Mouse (Mus musculus) common myeloid progenitor, adult 5-6 weeks (primary cell): ENCODE results near the gene Trmt61a. TPM values are rescaled to one million over a fixed set of nuclear protein-coding genes. Genes with fewer than 3 reads are reported as not detected.

Source experiments
- ATAC-seq: replicated peaks from 2 replicates; pipeline ENCODE4 v1.8.0; 2016; ENCODE audit warnings: low read depth, mild to moderate bottlenecking, moderate TSS enrichment, inconsistent platforms; ENCODE audit not compliant: poor library complexity, severe bottlenecking
- total RNA-seq: library from RNA; stranded (forward); fragments of 200-1000, 187-1606 nt; gene quantifications from 2 replicates; pipeline ENCODE4 v1.2.3, GENCODE M21; 2017

Trmt61a gene
- total RNA-seq, 1 experiment from 2014 or later = 12.7 TPM

GRCm38 (mm10) chr12:111724638-111725337, 46.9 kb downstream of the Trmt61a start:
- no peak for ATAC-seq

- ATAC-seq = no peak
Measured at GRCm38 (mm10) chr12:111725338-111726121, 47.6 kb downstream of the Trmt61a start.

DNA sequence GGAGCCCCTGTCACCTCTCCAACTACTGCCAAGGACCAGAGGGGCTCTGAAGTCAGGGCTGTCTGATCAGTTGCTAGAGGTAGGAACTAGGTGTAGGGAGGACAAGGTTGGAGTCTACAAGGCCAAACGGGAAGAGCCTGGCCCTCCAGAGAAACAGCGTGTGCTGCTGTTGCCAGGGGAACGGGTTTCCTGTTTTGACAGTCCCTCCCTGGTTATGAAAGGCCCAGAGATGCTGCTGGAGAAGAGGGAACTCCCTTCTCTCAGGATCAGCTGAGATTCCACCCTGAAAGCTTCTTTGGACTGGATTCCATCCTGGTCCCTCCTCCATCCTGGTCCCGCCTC, 48.2 kb downstream of the Trmt61a start:
- ATAC-seq = peak; percentile 66

DNA sequence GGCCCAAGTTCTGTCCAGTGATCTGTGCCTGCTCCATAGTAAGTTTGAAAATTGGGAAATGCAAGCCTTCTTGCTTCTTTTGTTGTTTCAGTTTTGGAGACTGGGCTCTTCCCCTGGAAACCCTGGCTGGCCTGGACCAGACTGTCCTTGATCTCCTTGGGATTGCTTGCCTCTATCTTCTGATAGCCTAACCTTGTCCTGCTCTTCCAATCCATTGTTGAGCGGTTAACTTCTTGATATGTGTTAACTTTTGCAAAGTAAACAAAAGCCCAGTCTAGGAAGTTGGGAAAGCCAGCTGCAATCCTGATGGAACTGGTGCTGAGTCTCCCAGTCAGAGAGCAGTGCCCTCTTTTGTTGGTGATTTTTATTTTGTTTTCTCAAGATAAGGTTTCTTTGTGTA, 50.1 kb downstream of the Trmt61a start:
- ATAC-seq = no peak

DNA sequence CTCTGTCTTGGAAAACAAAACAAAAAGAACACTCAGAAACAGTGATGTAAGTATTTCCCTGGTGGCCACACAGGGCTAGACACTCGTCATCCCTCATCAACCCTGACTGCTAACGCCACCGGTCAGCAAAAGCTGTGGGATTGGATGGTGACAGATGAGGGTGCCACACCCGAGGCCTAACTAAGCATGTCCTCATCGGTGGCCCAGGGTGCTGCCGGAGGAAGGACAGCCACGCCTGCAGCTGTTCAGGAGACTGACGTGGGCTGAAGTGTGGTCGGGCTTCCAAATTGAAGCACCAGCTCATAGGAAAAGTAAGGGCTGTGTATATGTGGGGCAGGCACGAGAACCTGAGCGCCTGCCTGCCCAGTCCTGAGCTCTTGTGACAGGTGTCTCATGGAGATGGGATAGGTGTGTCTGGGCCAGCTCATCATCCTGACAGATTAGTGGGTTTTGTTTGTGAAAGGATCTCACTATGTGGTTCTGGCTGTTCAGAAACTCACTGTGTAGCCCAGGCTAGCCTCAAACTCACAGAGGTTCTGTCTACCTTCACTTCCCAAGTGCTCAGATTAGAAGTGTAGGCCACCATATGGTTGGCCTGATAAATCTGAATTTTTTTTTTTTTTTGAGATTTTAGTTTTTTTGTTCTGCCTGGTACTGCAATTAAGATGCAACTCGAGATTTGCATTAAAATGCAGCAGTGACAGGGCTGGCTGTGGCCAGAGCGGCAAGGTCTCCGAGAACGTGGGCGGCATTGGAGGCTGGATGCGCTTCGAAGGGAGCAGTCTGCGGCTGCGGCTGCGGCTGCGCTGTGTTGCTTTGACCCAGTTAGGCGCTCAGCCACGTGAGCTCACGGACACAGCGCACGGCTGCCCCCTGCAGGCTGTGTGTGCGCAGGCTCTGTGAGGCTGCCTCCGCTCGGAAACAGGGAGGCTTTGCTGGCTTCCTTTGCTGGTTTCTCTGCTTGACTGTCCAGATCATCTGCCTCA, 54.2 kb downstream of the Trmt61a start:
- peak; percentile 99 for ATAC-seq

GRCm38 (mm10) chr12:111732921-111733320, 55.0 kb downstream of the Trmt61a start:
- no peak; the same call in 1 of the 2 replicates for ATAC-seq

Other genes starting within 250 kb of the Trmt61a start
- gene Tnfaip2, start 235.6 kb upstream of the Trmt61a start, total RNA-seq = 60.2 and 79.0 TPM in 2 replicates
- gene Gm266, start 192.3 kb upstream of the Trmt61a start, total RNA-seq = not detected in 2 replicates
- gene Eif5, start 140.1 kb upstream of the Trmt61a start, total RNA-seq = 309 and 347 TPM in 2 replicates
- 60.4 and 76.4 TPM in 2 replicates for gene Mark3, start 103.6 kb upstream of the Trmt61a start, total RNA-seq
- 1.1 and 2.8 TPM in 2 replicates for gene Ckb, start 5.8 kb upstream of the Trmt61a start, total RNA-seq
- 38.3 and 44.9 TPM in 2 replicates for gene Bag5, start 35.2 kb downstream of the Trmt61a start, total RNA-seq
- 41.9 and 56.2 TPM in 2 replicates for gene Apopt1, start 35.2 kb downstream of the Trmt61a start, total RNA-seq
- 39.2 and 98.8 TPM in 2 replicates for gene Klc1, start 80.7 kb downstream of the Trmt61a start, total RNA-seq
- 6.6 and 8.4 TPM in 2 replicates for gene Xrcc3, start 135.8 kb downstream of the Trmt61a start, total RNA-seq
- gene Zfyve21, start 136.1 kb downstream of the Trmt61a start, total RNA-seq = 8.4 and 12.3 TPM in 2 replicates
- 12.7 and 18.3 TPM in 2 replicates for gene Ppp1r13b, start 230.0 kb downstream of the Trmt61a start, total RNA-seq